Mouse (Mus musculus): ENCODE results near the gene Phf14. TPM values are rescaled to one million over a fixed set of nuclear protein-coding genes. Genes with fewer than 3 reads are reported as not detected.
"Not testable (repeated sequence)": the region's sequence is repeated elsewhere in the genome, so short reads cannot be mapped to it uniquely, and the experiment has no call there.

Gene Phf14
- total RNA-seq (2014; fragmentation: Nextera tagmentation) (99.4 and 116 TPM in 2 replicates), total RNA-seq (2017) (61.9 and 81.4 TPM in 2 replicates), polyA plus RNA-seq (2012) (22.9 and 28.8 TPM in 2 replicates)

- H3K9me3 ChIP-seq (replicated peaks) = no peaks in the 10 kb centered on the region
- DNase-seq (ENCODE audit: low spot score) (peak; percentile 92), ATAC-seq (ENCODE audit: extremely low read depth, insufficient number of reproducible peaks, low FRiP score, poor library complexity, severe bottlenecking) (peak; percentile 95)
- H3K27me3 ChIP-seq (ENCODE audit: insufficient read depth, low read length) = no peaks in the 10 kb centered on the region
- peaks cover 28% of the 10 kb centered on the region for H3K36me3 ChIP-seq (replicated peaks)
- H3K4me3 ChIP-seq (ENCODE audit: low read depth, low read length) = peak within 1 kb of the TSS; percentile 87
- TF ChIP-seq GATA2 (IDR thresholded peaks at IDR 0.05; ENCODE audit: borderline replicate concordance, low read depth, low read length) (no peak), TAL1 (conservative IDR thresholded peaks at IDR 0.05; ENCODE audit: low read depth, low read length) (no peak), POLR2AphosphoS5 (IDR thresholded peaks at IDR 0.05; ENCODE audit: insufficient replicate concordance, low read depth, low read length) (no peak), CTCF (IDR thresholded peaks at IDR 0.05; ENCODE audit: low read depth, low read length) (no peak), GATA1 (IDR thresholded peaks at IDR 0.05; ENCODE audit: borderline replicate concordance, low read length) (no peak)
- H3K4me1 ChIP-seq (ENCODE audit: insufficient read depth, low read depth, low read length) = peaks cover 24% of the 10 kb centered on the region
These were observed at the start of gene Phf14, which contains the start of gene Ndufa4 for GRCm38 (mm10) chr6:11907269-11908032. Gene Phf14, plus strand, starts transcription at chr6:11907809. Gene Ndufa4, minus strand, starts transcription at chr6:11907497.

- H3K9me3 ChIP-seq (replicated peaks); H3K4me1 ChIP-seq (ENCODE audit: insufficient read depth, low read depth, low read length); H3K36me3 ChIP-seq (replicated peaks); H3K4me3 ChIP-seq (ENCODE audit: low read depth, low read length); H3K27me3 ChIP-seq (ENCODE audit: insufficient read depth, low read length); DNase-seq (ENCODE audit: low spot score): not testable (repeated sequence)
- ATAC-seq (ENCODE audit: extremely low read depth, insufficient number of reproducible peaks, low FRiP score, poor library complexity, severe bottlenecking) = peak; percentile 70
These were observed 32.2 kb upstream of the Phf14 start for GRCm38 (mm10) chr6:11875364-11875763.

- TF ChIP-seq GATA2 (IDR thresholded peaks at IDR 0.05; ENCODE audit: borderline replicate concordance, low read depth, low read length) = no peak
- TF ChIP-seq CTCF (IDR thresholded peaks at IDR 0.05; ENCODE audit: low read depth, low read length) = no peak
- no peak for TF ChIP-seq POLR2AphosphoS5 (IDR thresholded peaks at IDR 0.05; ENCODE audit: insufficient replicate concordance, low read depth, low read length)
- TF ChIP-seq TAL1 (conservative IDR thresholded peaks at IDR 0.05; ENCODE audit: low read depth, low read length) = no peak
- TF ChIP-seq GATA1 (IDR thresholded peaks at IDR 0.05; ENCODE audit: borderline replicate concordance, low read length) = no peak
- Histone ChIP-seq H3K36me3 (replicated peaks) (peaks cover 59% of the 10 kb centered on the region), H3K27me3 (ENCODE audit: insufficient read depth, low read length) (no peaks in the 10 kb centered on the region), H3K4me3 (ENCODE audit: low read depth, low read length) (no peak overlapping the region), H3K9me3 (replicated peaks) (no peaks in the 10 kb centered on the region), H3K4me1 (ENCODE audit: insufficient read depth, low read depth, low read length) (peaks cover 8% of the 10 kb centered on the region)
- DNase-seq (ENCODE audit: low spot score) = no peak
- no peak for ATAC-seq (ENCODE audit: extremely low read depth, insufficient number of reproducible peaks, low FRiP score, poor library complexity, severe bottlenecking)
These were observed 6.7 kb upstream of the Phf14 start for GRCm38 (mm10) chr6:11900809-11901310.

GRCm38 (mm10) chr6:11906890-11907268, 730 bp upstream of the Phf14 start:
- Histone ChIP-seq H3K4me1 (ENCODE audit: insufficient read depth, low read depth, low read length) (peaks cover 24% of the 10 kb centered on the region), H3K9me3 (replicated peaks) (no peaks in the 10 kb centered on the region), H3K36me3 (replicated peaks) (peaks cover 34% of the 10 kb centered on the region), H3K4me3 (ENCODE audit: low read depth, low read length) (peak overlapping the region; percentile 87), H3K27me3 (ENCODE audit: insufficient read depth, low read length) (no peaks in the 10 kb centered on the region)
- no peak for DNase-seq (ENCODE audit: low spot score)
- peak; percentile 12; the same call in 1 of the 2 replicates for ATAC-seq (ENCODE audit: extremely low read depth, insufficient number of reproducible peaks, low FRiP score, poor library complexity, severe bottlenecking)
- TF ChIP-seq CTCF (IDR thresholded peaks at IDR 0.05; ENCODE audit: low read depth, low read length) = no peak
- no peak for TF ChIP-seq TAL1 (conservative IDR thresholded peaks at IDR 0.05; ENCODE audit: low read depth, low read length)
- TF ChIP-seq POLR2AphosphoS5 (IDR thresholded peaks at IDR 0.05; ENCODE audit: insufficient replicate concordance, low read depth, low read length) = no peak
- TF ChIP-seq GATA2 (IDR thresholded peaks at IDR 0.05; ENCODE audit: borderline replicate concordance, low read depth, low read length) = no peak
- no peak for TF ChIP-seq GATA1 (IDR thresholded peaks at IDR 0.05; ENCODE audit: borderline replicate concordance, low read length)

- Histone ChIP-seq H3K9me3 (replicated peaks) (no peaks in the 10 kb centered on the region), H3K4me1 (ENCODE audit: insufficient read depth, low read depth, low read length) (peaks cover 22% of the 10 kb centered on the region), H3K27me3 (ENCODE audit: insufficient read depth, low read length) (no peaks in the 10 kb centered on the region), H3K4me3 (ENCODE audit: low read depth, low read length) (peak overlapping the region; percentile 87), H3K36me3 (replicated peaks) (peaks cover 21% of the 10 kb centered on the region)
- DNase-seq (ENCODE audit: low spot score) (no peak), ATAC-seq (ENCODE audit: extremely low read depth, insufficient number of reproducible peaks, low FRiP score, poor library complexity, severe bottlenecking) (no peak)
- TF ChIP-seq POLR2AphosphoS5 (IDR thresholded peaks at IDR 0.05; ENCODE audit: insufficient replicate concordance, low read depth, low read length) = no peak
- TF ChIP-seq TAL1 (conservative IDR thresholded peaks at IDR 0.05; ENCODE audit: low read depth, low read length) = no peak
- no peak for TF ChIP-seq GATA1 (IDR thresholded peaks at IDR 0.05; ENCODE audit: borderline replicate concordance, low read length)
- no peak for TF ChIP-seq CTCF (IDR thresholded peaks at IDR 0.05; ENCODE audit: low read depth, low read length)
- no peak for TF ChIP-seq GATA2 (IDR thresholded peaks at IDR 0.05; ENCODE audit: borderline replicate concordance, low read depth, low read length)
These were observed 561 bp downstream of the Phf14 start for GRCm38 (mm10) chr6:11908170-11908569.

GRCm38 (mm10) chr6:11925496-11926041, 18.0 kb downstream of the Phf14 start:
- Histone ChIP-seq H3K27me3 (ENCODE audit: insufficient read depth, low read length) (no peaks in the 10 kb centered on the region), H3K4me1 (ENCODE audit: insufficient read depth, low read depth, low read length) (peaks cover 23% of the 10 kb centered on the region), H3K9me3 (replicated peaks) (no peaks in the 10 kb centered on the region), H3K36me3 (replicated peaks) (peaks cover 22% of the 10 kb centered on the region), H3K4me3 (ENCODE audit: low read depth, low read length) (peak overlapping the region; percentile 75)
- ATAC-seq (ENCODE audit: extremely low read depth, insufficient number of reproducible peaks, low FRiP score, poor library complexity, severe bottlenecking) = peak; percentile 71
- peak; percentile 71 for DNase-seq (ENCODE audit: low spot score)
- TF ChIP-seq GATA1 (IDR thresholded peaks at IDR 0.05; ENCODE audit: borderline replicate concordance, low read length) (no peak), TAL1 (conservative IDR thresholded peaks at IDR 0.05; ENCODE audit: low read depth, low read length) (no peak), CTCF (IDR thresholded peaks at IDR 0.05; ENCODE audit: low read depth, low read length) (no peak), GATA2 (IDR thresholded peaks at IDR 0.05; ENCODE audit: borderline replicate concordance, low read depth, low read length) (no peak), POLR2AphosphoS5 (IDR thresholded peaks at IDR 0.05; ENCODE audit: insufficient replicate concordance, low read depth, low read length) (no peak)

All from G1E (cell line).